Mouse (Mus musculus): ENCODE data around the gene Fam184b.

DNA sequence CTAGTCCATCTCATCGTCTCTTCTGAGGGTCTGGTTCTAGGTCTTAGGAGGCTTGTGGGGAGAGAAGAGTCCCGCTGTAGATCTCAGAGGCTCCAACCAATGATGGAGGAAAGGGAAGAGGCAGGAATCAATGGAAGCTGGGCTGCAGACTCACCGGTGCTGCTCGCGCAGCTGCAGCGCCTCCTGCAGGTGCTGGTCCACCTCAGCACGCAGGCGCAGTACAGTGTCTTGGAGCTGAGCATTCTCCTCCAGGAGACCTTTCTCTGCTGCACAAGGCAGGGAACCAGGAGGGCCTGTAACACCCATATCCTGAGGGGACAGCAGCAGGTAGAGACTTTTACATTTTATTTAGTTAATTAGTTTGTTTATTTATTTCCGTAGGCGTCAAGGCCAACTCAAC lies 99.9 kb downstream of the Fam184b start:
- TF ChIP-seq POLR2A (IDR thresholded peaks at IDR 0.05; ENCODE audit: borderline replicate concordance, insufficient read depth, low read length) = no peak
- 0 out of 2 replicates have a peak, but pooled peaks have one; percentile 8 for TF ChIP-seq CTCF (IDR thresholded peaks at IDR 0.05; ENCODE audit: borderline replicate concordance, insufficient read depth, low read depth, low read length)
